Mouse (Mus musculus): ENCODE data around the gene Rnaseh1. TPM values are rescaled to one million over a fixed set of nuclear protein-coding genes. Genes with fewer than 3 reads are reported as not detected.

Rnaseh1 gene
- polyA plus RNA-seq, 1 experiment from 2014 or later: 30.8 TPM

- no peaks in the 10 kb centered on the region for H3K27me3 ChIP-seq (replicated peaks; ENCODE audit: control insufficient read depth, insufficient read depth, low read length)
- H3K36me3 ChIP-seq (ENCODE audit: control insufficient read depth, insufficient read depth, low read length): peaks cover 13% of the 10 kb centered on the region
- H3K4me3 ChIP-seq (ENCODE audit: low read depth, low read length): peak overlapping the region; percentile 69
- peaks cover 10% of the 10 kb centered on the region for H3K4me1 ChIP-seq (replicated peaks; ENCODE audit: control insufficient read depth, insufficient read depth, low read length)
- DNase-seq (ENCODE audit: low spot score): no peak
- no peaks in the 10 kb centered on the region for H3K9me3 ChIP-seq (ENCODE audit: control insufficient read depth, low read length)
- H3K27ac ChIP-seq (ENCODE audit: low read depth, low read length): peak overlapping the region; percentile 82
- H3K4me2 ChIP-seq: peak overlapping the region; percentile 91
- 45% methylated on average over 5 of the region's 5 CpGs for WGBS
- ATAC-seq (replicated peaks; ENCODE audit: low FRiP score): peak; percentile 3; the same call in 1 of the 2 replicates
- peak overlapping the region; percentile 80 for H3K9ac ChIP-seq (ENCODE audit: low read depth, low read length)
Measured at GRCm38 (mm10) chr12:28675925-28676209, 26.5 kb downstream of the Rnaseh1 start.

- ATAC-seq (replicated peaks; ENCODE audit: low FRiP score) (no peak), DNase-seq (ENCODE audit: low spot score) (no peak)
- Histone ChIP-seq H3K9me3 (ENCODE audit: control insufficient read depth, low read length) (no peaks in the 10 kb centered on the region), H3K9ac (ENCODE audit: low read depth, low read length) (no peak overlapping the region), H3K27me3 (replicated peaks; ENCODE audit: control insufficient read depth, insufficient read depth, low read length) (no peaks in the 10 kb centered on the region), H3K36me3 (ENCODE audit: control insufficient read depth, insufficient read depth, low read length) (peaks cover 13% of the 10 kb centered on the region), H3K4me3 (ENCODE audit: low read depth, low read length) (no peak overlapping the region), H3K27ac (ENCODE audit: low read depth, low read length) (no peak overlapping the region), H3K4me1 (replicated peaks; ENCODE audit: control insufficient read depth, insufficient read depth, low read length) (peaks cover 4% of the 10 kb centered on the region; the same call in 1 of the 2 replicates), H3K4me2 (no peak overlapping the region)
- WGBS: 80% methylated on average over 1 of the region's 1 CpGs
Measured at GRCm38 (mm10) chr12:28684674-28685073, 35.3 kb downstream of the Rnaseh1 start.

GRCm38 (mm10) chr12:28685771-28686170, 36.4 kb downstream of the Rnaseh1 start:
- peak overlapping the region; percentile 53 for H3K27ac ChIP-seq (ENCODE audit: low read depth, low read length)
- DNase-seq (ENCODE audit: low spot score): no peak
- H3K4me1 ChIP-seq (replicated peaks; ENCODE audit: control insufficient read depth, insufficient read depth, low read length): peaks cover 4% of the 10 kb centered on the region; the same call in 1 of the 2 replicates
- no peaks in the 10 kb centered on the region for H3K9me3 ChIP-seq (ENCODE audit: control insufficient read depth, low read length)
- H3K9ac ChIP-seq (ENCODE audit: low read depth, low read length): no peak overlapping the region
- H3K4me3 ChIP-seq (ENCODE audit: low read depth, low read length): no peak overlapping the region
- H3K36me3 ChIP-seq (ENCODE audit: control insufficient read depth, insufficient read depth, low read length): peaks cover 12% of the 10 kb centered on the region
- ATAC-seq (replicated peaks; ENCODE audit: low FRiP score): peak; percentile 38; the same call in 1 of the 2 replicates
- H3K27me3 ChIP-seq (replicated peaks; ENCODE audit: control insufficient read depth, insufficient read depth, low read length): no peaks in the 10 kb centered on the region
- no peak overlapping the region for H3K4me2 ChIP-seq
- WGBS: 67% methylated on average over 3 of the region's 3 CpGs

- Histone ChIP-seq H3K4me1 (replicated peaks; ENCODE audit: control insufficient read depth, insufficient read depth, low read length) (peaks cover 4% of the 10 kb centered on the region; the same call in 1 of the 2 replicates), H3K36me3 (ENCODE audit: control insufficient read depth, insufficient read depth, low read length) (peaks cover 10% of the 10 kb centered on the region), H3K9me3 (ENCODE audit: control insufficient read depth, low read length) (no peaks in the 10 kb centered on the region), H3K27ac (ENCODE audit: low read depth, low read length) (peak overlapping the region; percentile 53), H3K4me2 (no peak overlapping the region), H3K9ac (ENCODE audit: low read depth, low read length) (peak overlapping the region; percentile 12; the same call in 1 of the 2 replicates), H3K27me3 (replicated peaks; ENCODE audit: control insufficient read depth, insufficient read depth, low read length) (no peaks in the 10 kb centered on the region), H3K4me3 (ENCODE audit: low read depth, low read length) (no peak overlapping the region)
- DNase-seq (ENCODE audit: low spot score) (no peak), ATAC-seq (replicated peaks; ENCODE audit: low FRiP score) (peak; percentile 35)
- 74% methylated on average over 8 of the region's 8 CpGs for WGBS
Measured at GRCm38 (mm10) chr12:28686199-28686879, 36.9 kb downstream of the Rnaseh1 start.

- Histone ChIP-seq H3K27ac (ENCODE audit: low read depth, low read length) (no peak overlapping the region), H3K27me3 (replicated peaks; ENCODE audit: control insufficient read depth, insufficient read depth, low read length) (no peaks in the 10 kb centered on the region), H3K4me3 (ENCODE audit: low read depth, low read length) (no peak overlapping the region), H3K4me2 (no peak overlapping the region), H3K9me3 (ENCODE audit: control insufficient read depth, low read length) (no peaks in the 10 kb centered on the region), H3K9ac (ENCODE audit: low read depth, low read length) (no peak overlapping the region), H3K4me1 (replicated peaks; ENCODE audit: control insufficient read depth, insufficient read depth, low read length) (peaks cover 4% of the 10 kb centered on the region; the same call in 1 of the 2 replicates), H3K36me3 (ENCODE audit: control insufficient read depth, insufficient read depth, low read length) (peaks cover 5% of the 10 kb centered on the region; the same call in 1 of the 2 replicates)
- ATAC-seq (replicated peaks; ENCODE audit: low FRiP score): no peak
- DNase-seq (ENCODE audit: low spot score): no peak
- 90% methylated on average over 6 of the region's 6 CpGs for WGBS
Measured at GRCm38 (mm10) chr12:28688996-28689395, 39.6 kb downstream of the Rnaseh1 start.

- ATAC-seq (replicated peaks; ENCODE audit: low FRiP score) (no peak), DNase-seq (ENCODE audit: low spot score) (no peak)
- Histone ChIP-seq H3K4me2 (no peak overlapping the region), H3K4me1 (replicated peaks; ENCODE audit: control insufficient read depth, insufficient read depth, low read length) (peaks cover 5% of the 10 kb centered on the region; the same call in 1 of the 2 replicates), H3K4me3 (ENCODE audit: low read depth, low read length) (no peak overlapping the region), H3K9ac (ENCODE audit: low read depth, low read length) (no peak overlapping the region), H3K36me3 (ENCODE audit: control insufficient read depth, insufficient read depth, low read length) (peaks cover 5% of the 10 kb centered on the region; the same call in 1 of the 2 replicates), H3K27ac (ENCODE audit: low read depth, low read length) (no peak overlapping the region), H3K9me3 (ENCODE audit: control insufficient read depth, low read length) (no peaks in the 10 kb centered on the region), H3K27me3 (replicated peaks; ENCODE audit: control insufficient read depth, insufficient read depth, low read length) (no peaks in the 10 kb centered on the region)
- WGBS: 95% methylated on average over 7 of the region's 7 CpGs
Measured at GRCm38 (mm10) chr12:28690730-28691129, 41.3 kb downstream of the Rnaseh1 start.

GRCm38 (mm10) chr12:28693738-28694137, 44.3 kb downstream of the Rnaseh1 start:
- Histone ChIP-seq H3K27ac (ENCODE audit: low read depth, low read length) (no peak overlapping the region), H3K36me3 (ENCODE audit: control insufficient read depth, insufficient read depth, low read length) (peaks cover 5% of the 10 kb centered on the region; the same call in 1 of the 2 replicates), H3K9ac (ENCODE audit: low read depth, low read length) (no peak overlapping the region), H3K9me3 (ENCODE audit: control insufficient read depth, low read length) (no peaks in the 10 kb centered on the region), H3K27me3 (replicated peaks; ENCODE audit: control insufficient read depth, insufficient read depth, low read length) (no peaks in the 10 kb centered on the region), H3K4me1 (replicated peaks; ENCODE audit: control insufficient read depth, insufficient read depth, low read length) (0 out of 2 replicates have a peak, but pooled peaks cover 2% of the 10 kb centered on the region), H3K4me2 (no peak overlapping the region), H3K4me3 (ENCODE audit: low read depth, low read length) (no peak overlapping the region)
- WGBS: 78% methylated on average over 3 of the region's 3 CpGs
- DNase-seq (ENCODE audit: low spot score) (no peak), ATAC-seq (replicated peaks; ENCODE audit: low FRiP score) (no peak)

- no peak overlapping the region for H3K4me3 ChIP-seq (ENCODE audit: low read depth, low read length)
- 0 out of 2 replicates have a peak, but pooled peaks cover 2% of the 10 kb centered on the region for H3K4me1 ChIP-seq (replicated peaks; ENCODE audit: control insufficient read depth, insufficient read depth, low read length)
- DNase-seq (ENCODE audit: low spot score) (no peak), ATAC-seq (replicated peaks; ENCODE audit: low FRiP score) (no peak)
- H3K27ac ChIP-seq (ENCODE audit: low read depth, low read length): no peak overlapping the region
- no peaks in the 10 kb centered on the region for H3K27me3 ChIP-seq (replicated peaks; ENCODE audit: control insufficient read depth, insufficient read depth, low read length)
- WGBS: 90% methylated on average over 2 of the region's 2 CpGs
- no peaks in the 10 kb centered on the region for H3K9me3 ChIP-seq (ENCODE audit: control insufficient read depth, low read length)
- H3K9ac ChIP-seq (ENCODE audit: low read depth, low read length): no peak overlapping the region
- no peak overlapping the region for H3K4me2 ChIP-seq
- H3K36me3 ChIP-seq (ENCODE audit: control insufficient read depth, insufficient read depth, low read length): peaks cover 5% of the 10 kb centered on the region; the same call in 1 of the 2 replicates
Measured at GRCm38 (mm10) chr12:28694231-28694630, 44.8 kb downstream of the Rnaseh1 start.

- peaks cover 4% of the 10 kb centered on the region; the same call in 1 of the 2 replicates for H3K36me3 ChIP-seq (ENCODE audit: control insufficient read depth, insufficient read depth, low read length)
- H3K4me1 ChIP-seq (replicated peaks; ENCODE audit: control insufficient read depth, insufficient read depth, low read length): 0 out of 2 replicates have a peak, but pooled peaks cover 2% of the 10 kb centered on the region
- DNase-seq (ENCODE audit: low spot score): no peak
- no peak overlapping the region for H3K9ac ChIP-seq (ENCODE audit: low read depth, low read length)
- no peaks in the 10 kb centered on the region for H3K27me3 ChIP-seq (replicated peaks; ENCODE audit: control insufficient read depth, insufficient read depth, low read length)
- no peak overlapping the region for H3K4me3 ChIP-seq (ENCODE audit: low read depth, low read length)
- no peak overlapping the region for H3K4me2 ChIP-seq
- H3K27ac ChIP-seq (ENCODE audit: low read depth, low read length): no peak overlapping the region
- no peaks in the 10 kb centered on the region for H3K9me3 ChIP-seq (ENCODE audit: control insufficient read depth, low read length)
- no peak for ATAC-seq (replicated peaks; ENCODE audit: low FRiP score)
- 83% methylated on average over 7 of the region's 7 CpGs for WGBS
Measured at GRCm38 (mm10) chr12:28694776-28695175, 45.4 kb downstream of the Rnaseh1 start.

Data from liver, embryonic 11.5 days (tissue).